Mouse (Mus musculus): ENCODE measurements around the gene Cecr2. TPM values are rescaled to one million over a fixed set of nuclear protein-coding genes. Genes with fewer than 3 reads are reported as not detected.

Cecr2 gene
- total and polyA plus RNA-seq, 2 experiments from 2014 or later: 1.1 to 11.1 TPM

GRCm38 (mm10) chr6:120790153-120790552 is 124.0 kb downstream of the Cecr2 start:
- TF ChIP-seq CTCF (IDR thresholded peaks at IDR 0.05): no peak
- Histone ChIP-seq H3K4me3 (ENCODE audit: low read depth, low read length) (no peak overlapping the region), H3K4me2 (ENCODE audit: low read depth, low read length, poor library complexity, severe bottlenecking) (no peak overlapping the region), H3K9me3 (ENCODE audit: low read length) (no peaks in the 10 kb centered on the region), H3K9ac (replicated peaks; ENCODE audit: low read length, poor library complexity, severe bottlenecking) (no peak overlapping the region), H3K4me1 (ENCODE audit: insufficient read depth, low read length) (no peaks in the 10 kb centered on the region), H3K36me3 (ENCODE audit: insufficient read depth, low read length) (peaks cover 31% of the 10 kb centered on the region), H3K27ac (ENCODE audit: low read depth, low read length) (no peak overlapping the region), H3K27me3 (ENCODE audit: insufficient read depth, low read length) (no peaks in the 10 kb centered on the region)
- DNase-seq (ENCODE audit: low spot score): no peak
- WGBS: 93% methylated on average over 10 of the region's 11 CpGs
- ATAC-seq (ENCODE audit: low FRiP score): 0 out of 2 replicates have a peak, but pooled peaks have one; percentile 28

GRCm38 (mm10) chr6:120790717-120791116 is 124.5 kb downstream of the Cecr2 start:
- Histone ChIP-seq H3K27me3 (ENCODE audit: insufficient read depth, low read length) (no peaks in the 10 kb centered on the region), H3K9ac (replicated peaks; ENCODE audit: low read length, poor library complexity, severe bottlenecking) (no peak overlapping the region), H3K36me3 (ENCODE audit: insufficient read depth, low read length) (peaks cover 36% of the 10 kb centered on the region), H3K4me1 (ENCODE audit: insufficient read depth, low read length) (no peaks in the 10 kb centered on the region), H3K4me3 (ENCODE audit: low read depth, low read length) (no peak overlapping the region), H3K4me2 (ENCODE audit: low read depth, low read length, poor library complexity, severe bottlenecking) (no peak overlapping the region), H3K27ac (ENCODE audit: low read depth, low read length) (no peak overlapping the region), H3K9me3 (ENCODE audit: low read length) (no peaks in the 10 kb centered on the region)
- ATAC-seq (ENCODE audit: low FRiP score) (no peak), DNase-seq (ENCODE audit: low spot score) (no peak)
- WGBS: 60% methylated on average over 5 of the region's 5 CpGs
- TF ChIP-seq CTCF (IDR thresholded peaks at IDR 0.05): no peak

GRCm38 (mm10) chr6:120792947-120793346 is 126.8 kb downstream of the Cecr2 start:
- H3K27me3 ChIP-seq (ENCODE audit: insufficient read depth, low read length): no peaks in the 10 kb centered on the region
- H3K9ac ChIP-seq (replicated peaks; ENCODE audit: low read length, poor library complexity, severe bottlenecking): no peak overlapping the region
- H3K4me2 ChIP-seq (ENCODE audit: low read depth, low read length, poor library complexity, severe bottlenecking): no peak overlapping the region
- WGBS: 83% methylated on average over 8 of the region's 8 CpGs
- TF ChIP-seq CTCF (IDR thresholded peaks at IDR 0.05): peak; percentile 60
- no peaks in the 10 kb centered on the region for H3K4me1 ChIP-seq (ENCODE audit: insufficient read depth, low read length)
- no peaks in the 10 kb centered on the region for H3K9me3 ChIP-seq (ENCODE audit: low read length)
- ATAC-seq (ENCODE audit: low FRiP score) (no peak), DNase-seq (ENCODE audit: low spot score) (peak; percentile 32)
- H3K27ac ChIP-seq (ENCODE audit: low read depth, low read length): no peak overlapping the region
- no peak overlapping the region for H3K4me3 ChIP-seq (ENCODE audit: low read depth, low read length)
- peaks cover 57% of the 10 kb centered on the region for H3K36me3 ChIP-seq (ENCODE audit: insufficient read depth, low read length)

- Histone ChIP-seq H3K9ac (replicated peaks; ENCODE audit: low read length, poor library complexity, severe bottlenecking) (no peak overlapping the region), H3K36me3 (ENCODE audit: insufficient read depth, low read length) (peaks cover 67% of the 10 kb centered on the region), H3K4me1 (ENCODE audit: insufficient read depth, low read length) (no peaks in the 10 kb centered on the region), H3K4me2 (ENCODE audit: low read depth, low read length, poor library complexity, severe bottlenecking) (no peak overlapping the region), H3K27ac (ENCODE audit: low read depth, low read length) (no peak overlapping the region), H3K9me3 (ENCODE audit: low read length) (no peaks in the 10 kb centered on the region), H3K4me3 (ENCODE audit: low read depth, low read length) (no peak overlapping the region), H3K27me3 (ENCODE audit: insufficient read depth, low read length) (no peaks in the 10 kb centered on the region)
- no peak for DNase-seq (ENCODE audit: low spot score)
- TF ChIP-seq CTCF (IDR thresholded peaks at IDR 0.05): no peak
- WGBS: 89% methylated on average over 5 of the region's 5 CpGs
- ATAC-seq (ENCODE audit: low FRiP score): no peak
Observed at GRCm38 (mm10) chr6:120795422-120796086, 129.4 kb downstream of the Cecr2 start.

GRCm38 (mm10) chr6:120796111-120796510 is 129.9 kb downstream of the Cecr2 start:
- Histone ChIP-seq H3K36me3 (ENCODE audit: insufficient read depth, low read length) (peaks cover 71% of the 10 kb centered on the region), H3K4me2 (ENCODE audit: low read depth, low read length, poor library complexity, severe bottlenecking) (no peak overlapping the region), H3K9me3 (ENCODE audit: low read length) (no peaks in the 10 kb centered on the region), H3K4me3 (ENCODE audit: low read depth, low read length) (no peak overlapping the region), H3K27ac (ENCODE audit: low read depth, low read length) (no peak overlapping the region), H3K9ac (replicated peaks; ENCODE audit: low read length, poor library complexity, severe bottlenecking) (no peak overlapping the region), H3K27me3 (ENCODE audit: insufficient read depth, low read length) (no peaks in the 10 kb centered on the region), H3K4me1 (ENCODE audit: insufficient read depth, low read length) (no peaks in the 10 kb centered on the region)
- ATAC-seq (ENCODE audit: low FRiP score): no peak
- TF ChIP-seq CTCF (IDR thresholded peaks at IDR 0.05): no peak
- 88% methylated on average over 2 of the region's 2 CpGs for whole genome bisulfite sequencing
- DNase-seq (ENCODE audit: low spot score): no peak

GRCm38 (mm10) chr6:120798019-120798418 is 131.8 kb downstream of the Cecr2 start:
- DNase-seq (ENCODE audit: low spot score): no peak
- WGBS: 93% methylated on average over 7 of the region's 7 CpGs
- Histone ChIP-seq H3K27me3 (ENCODE audit: insufficient read depth, low read length) (no peaks in the 10 kb centered on the region), H3K9me3 (ENCODE audit: low read length) (no peaks in the 10 kb centered on the region), H3K9ac (replicated peaks; ENCODE audit: low read length, poor library complexity, severe bottlenecking) (no peak overlapping the region), H3K4me1 (ENCODE audit: insufficient read depth, low read length) (no peaks in the 10 kb centered on the region), H3K27ac (ENCODE audit: low read depth, low read length) (no peak overlapping the region), H3K4me3 (ENCODE audit: low read depth, low read length) (no peak overlapping the region), H3K4me2 (ENCODE audit: low read depth, low read length, poor library complexity, severe bottlenecking) (no peak overlapping the region), H3K36me3 (ENCODE audit: insufficient read depth, low read length) (peaks cover 76% of the 10 kb centered on the region)
- TF ChIP-seq CTCF (IDR thresholded peaks at IDR 0.05): no peak
- ATAC-seq (ENCODE audit: low FRiP score): no peak

Measured in midbrain, postnatal 0 days (tissue).